Mouse (Mus musculus): ENCODE data around the gene Tgtp2.
A peak's percentile ranks its signal among the peaks of the same experiment; 100 is the strongest.
"Not testable (repeated sequence)": the region's sequence is repeated elsewhere in the genome, so short reads cannot be mapped to it uniquely, and the experiment has no call there.

Gene Tgtp2

GRCm38 (mm10) chr11:49084875-49085274, 20.9 kb upstream of the Tgtp2 start:
- peak in 1 of 2 experiments; percentile 40 for DNase-seq

DNA sequence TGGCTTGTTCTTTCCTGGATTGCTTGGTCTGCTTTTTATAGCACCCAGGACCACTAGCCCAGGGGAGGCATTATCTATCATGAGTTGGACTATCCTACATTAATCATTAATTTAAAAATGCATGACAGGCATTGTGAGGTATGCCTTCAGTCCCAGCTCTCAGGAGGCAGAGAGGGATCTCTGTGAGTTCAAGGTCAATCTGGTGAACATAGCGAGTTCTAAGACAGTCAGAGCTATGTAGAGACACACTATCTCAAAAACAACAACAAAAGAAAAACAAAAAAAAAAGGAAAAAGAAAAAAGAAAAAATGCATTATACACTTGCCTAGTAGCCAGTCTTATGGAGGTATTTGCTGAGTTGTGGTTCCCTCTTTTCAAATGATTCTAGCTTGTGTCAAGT, 20.4 kb upstream of the Tgtp2 start:
- no peak for DNase-seq

GRCm38 (mm10) chr11:49083808-49084207, 19.8 kb upstream of the Tgtp2 start:
- DNase-seq: no peak

DNA sequence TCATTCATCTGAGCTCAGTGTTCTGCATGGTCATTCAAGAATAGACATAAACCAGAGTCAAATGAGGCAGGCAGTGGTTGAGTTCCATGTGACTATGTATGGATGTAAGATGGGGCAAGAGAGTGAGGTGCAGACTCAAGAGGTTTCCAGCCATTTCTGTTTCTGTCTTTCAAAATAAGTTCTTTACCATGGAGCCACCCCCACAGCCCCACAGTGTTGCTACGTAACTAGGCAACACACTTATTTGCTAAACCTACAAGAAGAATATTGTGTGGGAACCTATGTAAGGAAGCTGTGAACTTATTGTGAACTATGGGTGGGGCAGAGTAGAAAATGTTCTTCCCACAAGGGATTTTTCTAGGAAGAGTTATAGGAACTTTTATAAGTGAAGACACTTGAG, 19.1 kb upstream of the Tgtp2 start:
- DNase-seq: peak; percentile 20 to 51

GRCm38 (mm10) chr11:49081886-49082285, 17.9 kb upstream of the Tgtp2 start:
- DNase-seq: no peak

DNA sequence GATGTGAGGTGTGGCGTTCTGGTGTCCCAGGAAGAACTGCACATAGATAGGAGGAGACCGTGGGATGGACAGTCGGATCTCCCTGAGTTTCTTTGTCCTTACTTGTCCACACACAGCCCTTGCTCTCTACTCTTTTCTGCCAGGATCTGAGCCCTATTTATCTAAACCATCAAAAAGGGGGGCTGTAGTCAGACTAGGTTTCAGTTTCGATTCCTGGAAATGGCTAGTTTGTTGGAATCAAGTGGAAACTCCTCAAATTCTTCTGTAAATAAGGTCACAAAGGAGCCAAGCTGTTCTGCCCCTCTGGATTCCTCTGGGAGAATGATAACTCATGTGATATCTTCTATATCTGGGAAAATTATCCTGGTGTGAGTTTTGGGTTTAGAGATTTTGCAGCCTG, 17.4 kb upstream of the Tgtp2 start:
- DNase-seq: no peak

- no peak for DNase-seq
Observed at GRCm38 (mm10) chr11:49080636-49081035, 16.6 kb upstream of the Tgtp2 start.

DNA sequence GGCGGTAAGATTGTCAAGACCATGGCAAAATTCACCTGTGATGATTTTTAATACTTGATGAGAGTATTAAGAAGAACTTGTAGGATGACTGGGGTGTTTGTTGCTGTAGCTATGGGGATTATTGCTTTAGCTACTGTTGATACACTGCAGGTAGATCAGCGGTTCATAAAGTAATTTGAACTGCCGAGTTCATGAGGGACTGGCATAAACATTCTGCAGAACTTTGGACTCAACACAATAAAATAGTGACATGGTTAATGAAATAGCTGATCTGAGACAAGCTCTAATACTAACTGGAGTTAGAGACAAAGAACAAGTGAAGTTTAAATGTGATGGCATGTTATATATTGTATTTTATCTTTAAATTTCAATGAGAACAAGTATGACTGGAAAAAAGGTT, 14.7 kb upstream of the Tgtp2 start:
- DNase-seq: no peak

- no peak for DNase-seq
Observed at GRCm38 (mm10) chr11:49077012-49077411, 13.0 kb upstream of the Tgtp2 start.

- peak; percentile 20 to 29 for DNase-seq
Observed at GRCm38 (mm10) chr11:49076001-49076757, 12.2 kb upstream of the Tgtp2 start, which contains the start of gene Ifi47. Gene Ifi47, plus strand, starts transcription at chr11:49076587.

DNA sequence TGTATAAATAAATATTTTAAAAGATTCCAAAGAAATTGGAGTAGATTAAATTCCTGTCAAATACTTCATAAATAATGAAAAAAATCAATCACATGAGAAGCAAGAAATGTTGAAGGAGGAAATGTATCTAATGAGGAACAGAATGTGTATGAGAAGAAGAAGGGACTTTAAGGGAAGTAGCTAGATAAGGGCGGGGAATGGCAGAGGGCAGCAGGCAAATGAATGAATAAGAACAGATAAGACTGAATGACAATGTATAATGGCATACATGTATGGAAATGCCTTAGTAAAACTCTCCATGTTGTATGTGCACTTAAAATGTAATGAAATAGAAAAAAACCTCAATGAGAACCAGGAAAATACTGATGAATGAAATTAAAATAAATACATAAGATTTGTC, 4.4 kb upstream of the Tgtp2 start:
- no peak for DNase-seq

GRCm38 (mm10) chr11:49061865-49062264, 2.1 kb downstream of the Tgtp2 start:
- DNase-seq: not testable (repeated sequence)

DNA sequence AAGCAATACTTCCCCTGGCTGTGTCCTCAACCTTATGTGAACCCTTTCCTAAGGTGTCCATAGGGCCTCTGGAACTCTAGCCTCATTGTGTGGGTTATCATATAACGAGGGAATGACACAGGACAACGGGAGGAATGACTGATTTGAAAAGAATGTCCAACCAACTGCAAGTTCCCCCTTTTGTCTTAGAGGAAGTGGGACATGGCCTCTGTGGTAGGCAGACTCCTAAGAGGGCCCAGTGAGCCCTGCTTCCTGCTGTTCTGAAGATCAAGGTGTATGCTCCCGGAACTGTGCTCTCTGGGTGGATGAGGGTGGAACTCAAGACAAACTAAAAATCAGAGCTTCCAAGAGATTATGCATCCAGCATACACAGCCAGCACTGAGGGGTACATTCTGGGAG, 3.9 kb downstream of the Tgtp2 start:
- DNase-seq: not testable (repeated sequence)

DNA sequence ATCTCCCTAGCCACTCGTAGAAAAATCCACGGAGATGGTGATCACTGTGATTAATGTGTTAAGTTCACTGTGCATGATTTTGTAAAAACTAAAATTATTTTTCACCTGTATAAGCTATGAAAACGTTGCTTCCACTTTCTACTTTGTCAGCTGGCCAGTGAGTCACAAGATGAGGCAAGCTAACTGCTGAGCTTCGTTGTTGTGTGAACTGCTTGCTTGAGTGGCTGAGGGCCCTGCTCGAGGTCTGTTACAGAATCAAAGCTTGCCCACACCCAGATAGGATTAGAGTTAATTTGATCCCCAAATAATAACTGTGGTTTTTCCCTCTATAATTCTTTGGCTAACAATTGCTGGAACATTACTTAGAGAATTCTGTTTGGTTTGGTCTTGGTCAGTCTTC, 12.1 kb downstream of the Tgtp2 start:
- not testable (repeated sequence) for DNase-seq

DNA sequence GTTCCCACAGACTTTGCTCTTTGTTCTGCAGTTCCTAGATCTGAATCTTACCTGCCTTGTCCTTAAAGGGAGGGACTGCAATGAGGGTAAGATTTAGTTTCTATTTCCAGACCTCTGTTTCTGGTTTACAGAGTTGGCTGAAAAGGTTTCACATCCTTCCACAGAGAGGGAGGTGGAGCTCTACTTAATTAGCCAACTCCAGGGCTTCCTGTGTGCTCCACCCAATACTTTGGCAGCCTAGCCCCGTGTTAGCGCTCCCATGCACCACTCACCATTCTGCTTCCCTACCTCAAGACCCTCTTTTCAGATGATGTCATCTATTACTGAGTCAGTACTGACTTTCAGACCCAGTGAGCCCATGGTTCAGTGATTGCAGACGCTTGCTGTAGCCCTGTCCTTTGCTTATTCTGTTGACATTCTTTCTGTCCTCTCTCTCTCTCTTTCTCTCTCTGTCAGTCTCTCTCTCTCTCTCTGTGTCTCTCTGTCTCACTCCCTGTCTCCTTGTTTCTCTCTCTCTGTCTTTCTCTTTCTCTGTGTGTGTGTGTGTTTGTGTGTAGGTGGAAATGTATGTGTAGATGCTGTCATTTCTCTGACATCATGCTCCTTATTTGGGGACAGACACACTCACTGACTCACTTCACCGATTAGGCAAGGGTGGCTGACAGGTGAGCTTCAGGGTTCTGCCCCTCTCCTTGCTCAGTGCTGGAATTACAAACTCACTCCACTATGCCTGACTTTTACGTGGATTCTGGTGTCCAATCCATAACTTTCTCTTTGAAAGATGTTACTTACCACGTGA, 12.7 kb downstream of the Tgtp2 start, which contains the start of gene 9930111J21Rik2:
TSS of gene 9930111J21Rik2 (minus strand) at position 150 of the 799 bp plus-strand sequence.
- not testable (repeated sequence) for DNase-seq

GRCm38 (mm10) chr11:49050064-49050463, 13.9 kb downstream of the Tgtp2 start:
- not testable (repeated sequence) for DNase-seq

DNA sequence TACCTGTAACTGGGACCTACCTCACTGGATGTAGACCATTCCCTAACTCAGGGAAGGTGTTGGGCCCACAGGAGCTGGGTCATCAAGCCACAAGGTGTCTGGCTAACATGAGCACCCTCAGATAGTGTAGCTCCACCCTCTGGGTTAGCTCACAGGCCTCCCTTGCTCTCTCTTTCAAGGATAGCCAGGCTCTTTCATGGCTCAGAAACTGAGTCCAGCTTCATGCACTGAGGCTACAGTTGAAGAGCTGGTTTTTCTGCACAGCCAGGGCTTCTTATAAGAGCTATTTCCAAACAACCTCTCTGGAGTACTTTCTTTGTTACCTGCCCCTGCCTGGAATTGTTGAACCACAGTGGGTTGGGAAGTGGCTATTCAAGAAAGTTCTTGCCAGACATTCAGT, 51.9 kb downstream of the Tgtp2 start:
- DNase-seq: not testable (repeated sequence)
